Mouse (Mus musculus) bone marrow macrophage, adult 2 months (primary cell): ENCODE data around the gene Lpcat4.

Experiments used
- CTCF ChIP-seq: IDR thresholded peaks from 2 replicates; pipeline ENCODE4 v1.5.1; 2012; ENCODE audit warnings: low read depth, mild to moderate bottlenecking, low read length, moderate library complexity
- POLR2A ChIP-seq: IDR thresholded peaks from 2 replicates; pipeline ENCODE4 v1.6.1; 2012; ENCODE audit warnings: mild to moderate bottlenecking, low read depth, low read length, borderline replicate concordance

GRCm38 (mm10) chr2:112245307-112245706 lies 6.0 kb downstream of the Lpcat4 start:
- TF ChIP-seq CTCF (no peak), POLR2A (no peak)
